ENCODE assay signal across 9 mouse cellular contexts in genomic region chr11:70520178-70520769, GRCm38 (mm10). TPM values are rescaled to one million over a fixed set of nuclear protein-coding genes. Genes with fewer than 3 reads are reported as not detected.
DNase-seq lines count a peak whose midpoint lies in the region; ATAC-seq lines count a peak whose summit lies in the region.
"Had no signal": no experiment of that assay in that cellular context is flagged by ENCODE, and none has a peak within 500 bp of the region (broad histone marks: within the 10 kb centered on the region; RNA-seq: fewer than 3 reads in every experiment).

No protein-coding gene starts in this region.

- H3K9ac ChIP-seq in embryonic facial prominence, embryonic 11.5 days (replicated peaks; ENCODE audit: low read length): peak overlapping the region; percentile 43
- H3K9ac ChIP-seq in heart, embryonic 13.5 days: peak overlapping the region; percentile 82
- H3K9ac ChIP-seq in midbrain, embryonic 13.5 days (replicated peaks): peak overlapping the region; percentile 66

- H3K27ac ChIP-seq in embryonic facial prominence, embryonic 11.5 days (replicated peaks; ENCODE audit: low read depth, low read length): no peak overlapping the region
- peak overlapping the region; percentile 58 for H3K27ac ChIP-seq in heart, embryonic 13.5 days (replicated peaks)
- peak overlapping the region; percentile 31; the same call in 1 of the 2 replicates for H3K27ac ChIP-seq in midbrain, embryonic 13.5 days
- H3K27ac ChIP-seq: macrophage had no signal

- H3K4me2 ChIP-seq in embryonic facial prominence, embryonic 11.5 days (ENCODE audit: low read depth, low read length): peak overlapping the region; percentile 24
- peak overlapping the region; percentile 74 for H3K4me2 ChIP-seq in heart, embryonic 13.5 days
- peak overlapping the region; percentile 50 for H3K4me2 ChIP-seq in midbrain, embryonic 13.5 days (replicated peaks)

- peak overlapping the region; percentile 5 for H3K4me3 ChIP-seq in embryonic facial prominence, embryonic 11.5 days (ENCODE audit: low read depth, low read length)
- H3K4me3 ChIP-seq in heart, embryonic 13.5 days: peak overlapping the region; percentile 52
- H3K4me3 ChIP-seq in midbrain, embryonic 13.5 days (replicated peaks): peak overlapping the region; percentile 25

- no peaks in the 10 kb centered on the region for H3K36me3 ChIP-seq in embryonic facial prominence, embryonic 11.5 days (replicated peaks; ENCODE audit: control insufficient read depth, insufficient read depth, low read depth, low read length)
- H3K36me3 ChIP-seq in heart, embryonic 13.5 days: no peaks in the 10 kb centered on the region
- no peaks in the 10 kb centered on the region for H3K36me3 ChIP-seq in midbrain, embryonic 13.5 days

- WGBS in embryonic facial prominence, embryonic 11.5 days: 14% methylated on average over 41 of the region's 41 CpGs
- 8% methylated on average over 41 of the region's 41 CpGs for WGBS in heart, embryonic 13.5 days
- WGBS in midbrain, embryonic 13.5 days: 13% methylated on average over 41 of the region's 41 CpGs

- H3K4me1 ChIP-seq in embryonic facial prominence, embryonic 11.5 days (ENCODE audit: control insufficient read depth, insufficient read depth, low read length): no peaks in the 10 kb centered on the region
- peaks cover 19% of the 10 kb centered on the region for H3K4me1 ChIP-seq in heart, embryonic 13.5 days
- peaks cover 10% of the 10 kb centered on the region for H3K4me1 ChIP-seq in midbrain, embryonic 13.5 days (replicated peaks)

- no peak; the same call in 1 of the 2 replicates for ATAC-seq in embryonic facial prominence, embryonic 11.5 days (replicated peaks; ENCODE audit: insufficient number of reproducible peaks, low FRiP score, low TSS enrichment, low read depth)
- ATAC-seq in heart, embryonic 13.5 days (ENCODE audit: extremely low read depth, insufficient number of reproducible peaks, low FRiP score, low TSS enrichment): no peak
- ATAC-seq in midbrain, embryonic 13.5 days: peak; percentile 55; the same call in 1 of the 2 replicates
- ATAC-seq in activated CD4-positive, CD25-positive, alpha-beta regulatory T cell, adult 4 months: no peak

- DNase-seq in right cerebral cortex, postnatal 14 days: peak; percentile 42
- no peak for DNase-seq in right cerebral cortex, postnatal 36 days (ENCODE audit: low spot score in 2 of 2)
- peak; percentile 40 for DNase-seq in embryonic facial prominence, embryonic 11.5 days (ENCODE audit: low spot score)
- peak; percentile 60 to 79 for DNase-seq in kidney, postnatal 4 days
- DNase-seq in natural killer cell, adult 2 months (ENCODE audit: low spot score in 2 of 2): no peak

- no peaks in the 10 kb centered on the region for H3K9me3 ChIP-seq in embryonic facial prominence, embryonic 11.5 days (replicated peaks; ENCODE audit: control insufficient read depth, low read length)
- no peaks in the 10 kb centered on the region for H3K9me3 ChIP-seq in heart, embryonic 13.5 days
- H3K9me3 ChIP-seq in midbrain, embryonic 13.5 days: no peaks in the 10 kb centered on the region

- no peaks in the 10 kb centered on the region for H3K27me3 ChIP-seq in embryonic facial prominence, embryonic 11.5 days (ENCODE audit: control insufficient read depth, insufficient read depth, low read length)
- 0 out of 2 replicates have a peak, but pooled peaks cover 12% of the 10 kb centered on the region for H3K27me3 ChIP-seq in heart, embryonic 13.5 days (replicated peaks)
- peaks cover 6% of the 10 kb centered on the region; the same call in 1 of the 2 replicates for H3K27me3 ChIP-seq in midbrain, embryonic 13.5 days

RNA-seq across cellular contexts. Expression of gene Gltpd2, which starts 1.3 kb away (rescaled TPM):
- 0.46 TPM in 1 of 2 replicates, not detected in the other for polyA plus RNA-seq in embryonic facial prominence, embryonic 11.5 days (2014; fragmentation: Nextera tagmentation; extraction: Ambion mirVana)
- 0.12 and 0.99 TPM in 2 replicates for polyA plus RNA-seq in heart, embryonic 13.5 days (2015; fragmentation: Nextera tagmentation; extraction: Ambion mirVana)
- 0.35 and 0.42 TPM in 2 replicates for polyA plus RNA-seq in midbrain, embryonic 13.5 days (2015; fragmentation: Nextera tagmentation; extraction: Ambion mirVana)
- not detected for polyA plus RNA-seq in activated CD4-positive, CD25-positive, alpha-beta regulatory T cell, adult 4 months (2017; shearing (Covaris generic))
- polyA plus RNA-seq: macrophage had no signal

RNA-seq across cellular contexts. Expression of gene Psmb6, which starts 4.9 kb away (rescaled TPM):
- 827 and 878 TPM in 2 replicates for polyA plus RNA-seq in embryonic facial prominence, embryonic 11.5 days (2014; fragmentation: Nextera tagmentation; extraction: Ambion mirVana)
- polyA plus RNA-seq in heart, embryonic 13.5 days (2015; fragmentation: Nextera tagmentation; extraction: Ambion mirVana): 636 and 691 TPM in 2 replicates
- polyA plus RNA-seq in midbrain, embryonic 13.5 days (2015; fragmentation: Nextera tagmentation; extraction: Ambion mirVana): 827 and 844 TPM in 2 replicates
- polyA plus RNA-seq in activated CD4-positive, CD25-positive, alpha-beta regulatory T cell, adult 4 months (2017; shearing (Covaris generic)): 100 to 1,000 TPM; 353 to 460 TPM

RNA-seq across cellular contexts. Expression of gene Vmo1, which starts 5.9 kb away (rescaled TPM):
- 0.45 TPM in 1 of 2 replicates, not detected in the other for polyA plus RNA-seq in embryonic facial prominence, embryonic 11.5 days (2014; fragmentation: Nextera tagmentation; extraction: Ambion mirVana)
- 0.31 TPM in 1 of 2 replicates, not detected in the other for polyA plus RNA-seq in heart, embryonic 13.5 days (2015; fragmentation: Nextera tagmentation; extraction: Ambion mirVana)
- polyA plus RNA-seq in midbrain, embryonic 13.5 days (2015; fragmentation: Nextera tagmentation; extraction: Ambion mirVana): not detected in 2 replicates
- polyA plus RNA-seq in activated CD4-positive, CD25-positive, alpha-beta regulatory T cell, adult 4 months (2017; shearing (Covaris generic)): not detected
- polyA plus RNA-seq: macrophage had no signal

RNA-seq across cellular contexts. Expression of gene Gm40193, which starts 12.5 kb away (rescaled TPM):
- not detected in 2 replicates for polyA plus RNA-seq in embryonic facial prominence, embryonic 11.5 days (2014; fragmentation: Nextera tagmentation; extraction: Ambion mirVana)
- polyA plus RNA-seq in heart, embryonic 13.5 days (2015; fragmentation: Nextera tagmentation; extraction: Ambion mirVana): not detected in 2 replicates
- not detected in 2 replicates for polyA plus RNA-seq in midbrain, embryonic 13.5 days (2015; fragmentation: Nextera tagmentation; extraction: Ambion mirVana)
- polyA plus RNA-seq in activated CD4-positive, CD25-positive, alpha-beta regulatory T cell, adult 4 months (2017; shearing (Covaris generic)): not detected
- polyA plus RNA-seq: macrophage had no signal

RNA-seq across cellular contexts. Expression of gene Tm4sf5, which starts 15.2 kb away (rescaled TPM):
- polyA plus RNA-seq in embryonic facial prominence, embryonic 11.5 days (2014; fragmentation: Nextera tagmentation; extraction: Ambion mirVana): 0.36 TPM in 1 of 2 replicates, not detected in the other
- 8.4 and 8.5 TPM in 2 replicates for polyA plus RNA-seq in heart, embryonic 13.5 days (2015; fragmentation: Nextera tagmentation; extraction: Ambion mirVana)
- polyA plus RNA-seq in midbrain, embryonic 13.5 days (2015; fragmentation: Nextera tagmentation; extraction: Ambion mirVana): 0.54 and 1.2 TPM in 2 replicates
- 1 to 10 TPM; 1.5 to 3.7 TPM for polyA plus RNA-seq in activated CD4-positive, CD25-positive, alpha-beta regulatory T cell, adult 4 months (2017; shearing (Covaris generic))

Comparison
In these comparisons a context has a peak if more than half of its experiments do, and no peak if none do; other contexts are left out.
1. DNase-seq: peak in right cerebral cortex, postnatal 14 days (single experiment), embryonic facial prominence, embryonic 11.5 days (single experiment) and kidney, postnatal 4 days (2 of 2); none in right cerebral cortex, postnatal 36 days (0 of 2) and natural killer cell, adult 2 months (0 of 2).
2. H3K4me2 ChIP-seq: peak in every context shown above with its lines; median percentile 74 in heart, embryonic 13.5 days; 50 in midbrain, embryonic 13.5 days; 24 in embryonic facial prominence, embryonic 11.5 days.
3. Peak in every context shown above with its lines, with median percentiles within 50 percentile points of each other: H3K4me3 ChIP-seq and H3K9ac ChIP-seq.